In genomic region chr5:122899777-122900557, GRCm38 (mm10) we compare ENCODE assay signal across 7 mouse cellular contexts. TPM values are rescaled to one million over a fixed set of nuclear protein-coding genes. Genes with fewer than 3 reads are reported as not detected.
DNase-seq lines count a peak whose midpoint lies in the region; ATAC-seq and TF ChIP-seq lines count a peak whose summit lies in the region.

No protein-coding gene starts in this region.

- 0 out of 2 replicates have a peak, but pooled peaks have one; percentile 14 for TF ChIP-seq POLR2A in small intestine, adult 2 months (IDR thresholded peaks at IDR 0.05; ENCODE audit: low read depth, low read length)

- TF ChIP-seq CTCF in small intestine, adult 2 months (IDR thresholded peaks at IDR 0.05; ENCODE audit: extremely low read depth, insufficient read length, insufficient replicate concordance, low read depth, low read length): no peak

- H3K4me2 ChIP-seq in embryonic facial prominence, embryonic 11.5 days (ENCODE audit: low read depth, low read length): peak overlapping the region; percentile 91
- H3K4me2 ChIP-seq in midbrain, embryonic 13.5 days (replicated peaks): peak overlapping the region; percentile 87

- no peaks in the 10 kb centered on the region for H3K27me3 ChIP-seq in embryonic facial prominence, embryonic 11.5 days (ENCODE audit: control insufficient read depth, insufficient read depth, low read length)
- H3K27me3 ChIP-seq in limb, embryonic 10.5 days (ENCODE audit: low read depth, poor library complexity, severe bottlenecking): no peaks in the 10 kb centered on the region
- H3K27me3 ChIP-seq in midbrain, embryonic 13.5 days: no peaks in the 10 kb centered on the region
- no peaks in the 10 kb centered on the region for H3K27me3 ChIP-seq in small intestine, adult 2 months (ENCODE audit: control insufficient read depth, insufficient read depth, low read length)

- WGBS in embryonic facial prominence, embryonic 11.5 days: under 1% methylated on average over 106 of the region's 120 CpGs
- WGBS in limb, embryonic 10.5 days: under 1% methylated on average over 114 of the region's 120 CpGs
- 1% methylated on average over 96 of the region's 120 CpGs for WGBS in midbrain, embryonic 13.5 days
- under 1% methylated on average over 117 of the region's 120 CpGs for WGBS in small intestine, adult 2 months

- H3K36me3 ChIP-seq in embryonic facial prominence, embryonic 11.5 days (replicated peaks; ENCODE audit: control insufficient read depth, insufficient read depth, low read depth, low read length): no peaks in the 10 kb centered on the region
- H3K36me3 ChIP-seq in limb, embryonic 10.5 days: 0 out of 2 replicates have a peak, but pooled peaks cover 4% of the 10 kb centered on the region
- no peaks in the 10 kb centered on the region for H3K36me3 ChIP-seq in midbrain, embryonic 13.5 days
- no peaks in the 10 kb centered on the region for H3K36me3 ChIP-seq in small intestine, adult 2 months (ENCODE audit: control insufficient read depth, insufficient read depth, low read length)

- DNase-seq in adrenal gland, postnatal 25 days: peak; percentile 95
- peak; percentile 95 for DNase-seq in embryonic facial prominence, embryonic 11.5 days (ENCODE audit: low spot score)
- DNase-seq in heart, adult 11 months: peak; percentile 99
- DNase-seq in kidney, adult 18-20 months: peak; percentile 90
- DNase-seq in limb, embryonic 10.5 days (ENCODE audit: low spot score): peak; percentile 95

- ATAC-seq in embryonic facial prominence, embryonic 11.5 days (replicated peaks; ENCODE audit: insufficient number of reproducible peaks, low FRiP score, low TSS enrichment, low read depth): peak; percentile 96
- ATAC-seq in midbrain, embryonic 13.5 days: peak; percentile 97

- H3K27ac ChIP-seq in embryonic facial prominence, embryonic 11.5 days (replicated peaks; ENCODE audit: low read depth, low read length): peak overlapping the region; percentile 84
- peak overlapping the region; percentile 97 for H3K27ac ChIP-seq in limb, embryonic 10.5 days
- peak overlapping the region; percentile 98 for H3K27ac ChIP-seq in midbrain, embryonic 13.5 days
- H3K27ac ChIP-seq in small intestine, adult 2 months (ENCODE audit: insufficient read depth, low read depth, low read length): peak overlapping the region; percentile 42

- H3K4me1 ChIP-seq in embryonic facial prominence, embryonic 11.5 days (ENCODE audit: control insufficient read depth, insufficient read depth, low read length): no peaks in the 10 kb centered on the region
- peaks cover 35% of the 10 kb centered on the region for H3K4me1 ChIP-seq in limb, embryonic 10.5 days
- peaks cover 45% of the 10 kb centered on the region for H3K4me1 ChIP-seq in midbrain, embryonic 13.5 days (replicated peaks)
- no peaks in the 10 kb centered on the region; the same call in 1 of the 2 replicates for H3K4me1 ChIP-seq in small intestine, adult 2 months (ENCODE audit: control insufficient read depth, insufficient read depth, insufficient read length, low read length)

- H3K4me3 ChIP-seq in embryonic facial prominence, embryonic 11.5 days (ENCODE audit: low read depth, low read length): peak overlapping the region; percentile 95
- H3K4me3 ChIP-seq in limb, embryonic 10.5 days: peak overlapping the region; percentile 88
- peak overlapping the region; percentile 90 for H3K4me3 ChIP-seq in midbrain, embryonic 13.5 days (replicated peaks)
- H3K4me3 ChIP-seq in small intestine, adult 2 months (ENCODE audit: low read depth, low read length): peak overlapping the region; percentile 90

- H3K9ac ChIP-seq in embryonic facial prominence, embryonic 11.5 days (replicated peaks; ENCODE audit: low read length): peak overlapping the region; percentile 96
- H3K9ac ChIP-seq in midbrain, embryonic 13.5 days (replicated peaks): peak overlapping the region; percentile 96

- no peaks in the 10 kb centered on the region for H3K9me3 ChIP-seq in embryonic facial prominence, embryonic 11.5 days (replicated peaks; ENCODE audit: control insufficient read depth, low read length)
- no peaks in the 10 kb centered on the region for H3K9me3 ChIP-seq in limb, embryonic 10.5 days (replicated peaks)
- H3K9me3 ChIP-seq in midbrain, embryonic 13.5 days: no peaks in the 10 kb centered on the region

RNA-seq across cellular contexts. Expression of gene Rnf34, which starts 50.1 kb away (rescaled TPM):
- total RNA-seq in adrenal gland, postnatal 25 days (2021): 20.8 and 37.1 TPM in 2 replicates
- 49.7 and 50.6 TPM in 2 replicates for polyA plus RNA-seq in embryonic facial prominence, embryonic 11.5 days (2014; fragmentation: Nextera tagmentation; extraction: Ambion mirVana)
- 42.4 and 49.4 TPM in 2 replicates for polyA plus RNA-seq in limb, embryonic 10.5 days (2016; fragmentation: Nextera tagmentation; extraction: Ambion mirVana)
- polyA plus RNA-seq in midbrain, embryonic 13.5 days (2015; fragmentation: Nextera tagmentation; extraction: Ambion mirVana): 55.5 and 56.1 TPM in 2 replicates
- polyA plus RNA-seq in small intestine, adult 2 months (2012; rRNA removed): 3.0 and 3.7 TPM in 2 replicates

Comparison
In these comparisons a context has a peak if more than half of its experiments do, and no peak if none do; other contexts are left out.
1. Peak in every context shown above with its lines: DNase-seq, ATAC-seq, H3K4me3 ChIP-seq and H3K27ac ChIP-seq.
2. H3K27ac ChIP-seq: peak in every context shown above with its lines; median percentile 98 in midbrain, embryonic 13.5 days; 97 in limb, embryonic 10.5 days; 84 in embryonic facial prominence, embryonic 11.5 days; 42 in small intestine, adult 2 months.